Comparison of ENCODE assay signal across 8 mouse cellular contexts in the genomic region with DNA sequence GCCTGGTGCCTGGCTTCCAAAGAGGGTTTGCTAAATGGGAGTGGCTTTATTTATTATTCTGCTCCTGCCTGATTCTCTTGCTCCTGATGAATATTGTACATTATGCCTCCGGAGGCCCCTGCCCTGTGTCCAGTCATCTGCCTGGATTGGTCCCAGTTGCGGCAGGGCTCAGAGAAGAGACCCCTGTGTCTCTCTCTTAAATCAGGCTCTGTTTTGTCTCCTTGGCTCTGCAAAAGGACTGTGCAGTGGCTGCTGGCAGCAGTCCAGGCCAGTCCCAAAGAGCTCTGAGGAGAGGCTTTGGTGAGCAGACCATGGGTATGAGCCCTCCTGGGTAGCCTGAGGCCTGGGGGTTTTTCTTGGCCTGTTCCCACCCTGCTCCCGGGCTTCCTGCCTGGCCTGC.
DNase-seq lines count a peak whose midpoint lies in the region; ATAC-seq lines count a peak whose summit lies in the region.

No protein-coding gene starts in this region.

- WGBS in intestine, embryonic 15.5 days = 45% methylated on average over 3 of the region's 3 CpGs
- 47% methylated on average over 3 of the region's 3 CpGs for WGBS in intestine, embryonic 16.5 days
- 43% methylated on average over 3 of the region's 3 CpGs for WGBS in neural tube, embryonic 14.5 days

- H3K36me3 ChIP-seq in intestine, embryonic 15.5 days = no peaks in the 10 kb centered on the region
- no peaks in the 10 kb centered on the region for H3K36me3 ChIP-seq in intestine, embryonic 16.5 days (ENCODE audit: control insufficient read depth, insufficient read depth, low read length)
- H3K36me3 ChIP-seq in neural tube, embryonic 14.5 days (ENCODE audit: control insufficient read depth, insufficient read depth, low read length) = no peaks in the 10 kb centered on the region

- H3K9ac ChIP-seq in intestine, embryonic 15.5 days = no peak overlapping the region
- H3K9ac ChIP-seq in intestine, embryonic 16.5 days (ENCODE audit: low read depth, low read length) = no peak overlapping the region
- no peak overlapping the region for H3K9ac ChIP-seq in neural tube, embryonic 14.5 days (replicated peaks; ENCODE audit: low read depth, low read length)

- no peak overlapping the region for H3K4me3 ChIP-seq in intestine, embryonic 15.5 days (replicated peaks)
- no peak overlapping the region for H3K4me3 ChIP-seq in intestine, embryonic 16.5 days (ENCODE audit: low read length)
- H3K4me3 ChIP-seq in neural tube, embryonic 14.5 days (ENCODE audit: low read depth, low read length) = no peak overlapping the region

- H3K9me3 ChIP-seq in intestine, embryonic 15.5 days = no peaks in the 10 kb centered on the region
- H3K9me3 ChIP-seq in intestine, embryonic 16.5 days (ENCODE audit: control insufficient read depth, low read length) = no peaks in the 10 kb centered on the region
- no peaks in the 10 kb centered on the region for H3K9me3 ChIP-seq in neural tube, embryonic 14.5 days (ENCODE audit: control insufficient read depth, low read length)

- 0 out of 2 replicates have a peak, but pooled peaks cover 4% of the 10 kb centered on the region for H3K4me1 ChIP-seq in intestine, embryonic 15.5 days (replicated peaks)
- H3K4me1 ChIP-seq in intestine, embryonic 16.5 days (ENCODE audit: control insufficient read depth, insufficient read depth, low read length) = no peaks in the 10 kb centered on the region
- 0 out of 2 replicates have a peak, but pooled peaks cover 9% of the 10 kb centered on the region for H3K4me1 ChIP-seq in neural tube, embryonic 14.5 days (ENCODE audit: control insufficient read depth, insufficient read depth, low read length)

- no peaks in the 10 kb centered on the region for H3K27me3 ChIP-seq in intestine, embryonic 15.5 days (replicated peaks)
- no peaks in the 10 kb centered on the region for H3K27me3 ChIP-seq in intestine, embryonic 16.5 days (replicated peaks; ENCODE audit: control insufficient read depth, insufficient read depth, low read length)
- H3K27me3 ChIP-seq in neural tube, embryonic 14.5 days (ENCODE audit: control insufficient read depth, insufficient read depth, low read length) = no peaks in the 10 kb centered on the region

- no peak overlapping the region for H3K4me2 ChIP-seq in intestine, embryonic 15.5 days (replicated peaks)
- no peak overlapping the region for H3K4me2 ChIP-seq in intestine, embryonic 16.5 days (ENCODE audit: low read depth, low read length)
- no peak overlapping the region for H3K4me2 ChIP-seq in neural tube, embryonic 14.5 days (ENCODE audit: low read depth, low read length)

- ATAC-seq in intestine, embryonic 15.5 days = no peak
- ATAC-seq in intestine, embryonic 16.5 days = no peak
- ATAC-seq in neural tube, embryonic 14.5 days (ENCODE audit: low read depth) = peak; percentile 76; the same call in 1 of the 2 replicates

- peak overlapping the region; percentile 13; the same call in 1 of the 2 replicates for H3K27ac ChIP-seq in intestine, embryonic 15.5 days
- H3K27ac ChIP-seq in intestine, embryonic 16.5 days (ENCODE audit: low read length) = no peak overlapping the region
- H3K27ac ChIP-seq in neural tube, embryonic 14.5 days (ENCODE audit: low read depth, low read length) = no peak overlapping the region

- peak; percentile 34 for DNase-seq in cerebellum, adult 11-12 months
- DNase-seq in frontal cortex, postnatal 36 days (ENCODE audit: low spot score in 2 of 2) = peak; percentile 25 to 53
- peak; percentile 53 to 55 for DNase-seq in layer of hippocampus, adult 8-10 months (ENCODE audit: low spot score in 2 of 2)
- DNase-seq in thymus, postnatal 0 days (ENCODE audit: low spot score) = no peak
- no peak for DNase-seq in yolk sac, embryonic 10.5 days (ENCODE audit: low spot score)

Comparison
In these comparisons a context has a peak if more than half of its experiments do, and no peak if none do; other contexts are left out.
1. DNase-seq: peak in cerebellum, adult 11-12 months (single experiment), frontal cortex, postnatal 36 days (2 of 2) and layer of hippocampus, adult 8-10 months (2 of 2); none in thymus, postnatal 0 days (single experiment) and yolk sac, embryonic 10.5 days (single experiment).